Mouse (Mus musculus) heart, adult 11 months (tissue): ENCODE results near the gene Osbpl10.
A peak's percentile ranks its signal among the peaks of the same experiment; 100 is the strongest.
"Not testable (repeated sequence)": the region's sequence is repeated elsewhere in the genome, so short reads cannot be mapped to it uniquely, and the experiment has no call there.

ENCODE experiments used
- DNase-seq: peaks from one replicate; pipeline ENCODE4 v3.0.0; 2022

Gene Osbpl10

DNA sequence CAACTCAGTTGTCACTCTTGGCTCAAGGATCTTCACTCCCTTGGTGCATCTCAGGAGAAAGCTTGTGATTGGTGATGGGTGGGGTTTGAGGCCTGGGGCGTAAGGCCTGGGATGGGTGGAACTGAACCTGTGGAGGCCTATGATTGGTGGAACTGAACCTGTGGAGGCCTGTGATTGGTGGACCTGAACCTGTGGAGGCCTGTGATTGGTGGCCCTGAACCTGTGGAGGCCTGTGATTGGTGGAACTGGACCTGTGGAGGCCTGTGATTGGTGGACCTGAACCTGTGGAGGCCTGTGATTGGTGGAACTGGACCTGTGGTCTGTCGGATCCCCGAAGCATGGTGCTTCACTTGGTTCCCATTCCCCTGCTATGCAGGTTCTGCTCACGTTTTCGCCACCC is 7.4 kb downstream of the Osbpl10 start:
- DNase-seq, result no peak

DNA sequence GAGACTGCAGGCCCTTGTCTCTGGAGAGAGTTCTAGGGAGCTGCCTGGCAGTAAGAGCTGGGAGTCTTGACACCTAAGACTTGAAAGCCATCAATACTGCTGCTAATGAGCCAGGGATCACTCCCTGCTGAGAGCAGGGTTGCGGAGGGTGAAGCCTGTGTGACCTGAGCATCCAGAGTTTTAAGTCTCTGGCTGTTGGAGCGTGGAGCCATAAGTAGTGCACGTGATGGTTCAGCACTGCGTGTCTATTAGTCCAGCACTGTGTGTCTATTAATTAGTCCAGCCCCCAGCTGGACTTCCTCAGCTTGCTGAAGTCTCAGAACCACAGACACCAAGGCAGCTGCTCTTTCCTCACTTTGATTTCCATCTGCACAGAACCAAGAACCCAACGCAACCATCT is 8.0 kb downstream of the Osbpl10 start:
- no peak for DNase-seq

DNA sequence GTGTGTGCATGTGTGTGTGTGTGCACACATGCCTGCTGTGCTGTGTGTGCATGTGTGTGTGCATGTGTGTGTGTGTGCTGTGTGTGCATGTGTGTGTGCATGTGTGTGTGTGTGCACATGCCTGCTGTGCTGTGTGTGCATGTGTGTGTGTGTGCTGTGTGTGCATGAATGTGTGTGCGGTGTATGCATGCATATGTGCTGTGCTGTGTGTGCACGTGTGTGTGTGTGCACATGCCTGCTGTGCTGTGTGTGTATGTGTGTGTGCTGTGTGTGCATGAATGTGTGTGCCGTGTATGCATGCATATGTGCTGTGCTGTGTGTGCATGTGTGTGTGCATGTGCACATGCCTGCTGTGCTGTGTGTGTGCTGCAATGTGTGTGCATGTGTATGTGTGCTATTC is 9.7 kb downstream of the Osbpl10 start:
- DNase-seq, result no peak

DNA sequence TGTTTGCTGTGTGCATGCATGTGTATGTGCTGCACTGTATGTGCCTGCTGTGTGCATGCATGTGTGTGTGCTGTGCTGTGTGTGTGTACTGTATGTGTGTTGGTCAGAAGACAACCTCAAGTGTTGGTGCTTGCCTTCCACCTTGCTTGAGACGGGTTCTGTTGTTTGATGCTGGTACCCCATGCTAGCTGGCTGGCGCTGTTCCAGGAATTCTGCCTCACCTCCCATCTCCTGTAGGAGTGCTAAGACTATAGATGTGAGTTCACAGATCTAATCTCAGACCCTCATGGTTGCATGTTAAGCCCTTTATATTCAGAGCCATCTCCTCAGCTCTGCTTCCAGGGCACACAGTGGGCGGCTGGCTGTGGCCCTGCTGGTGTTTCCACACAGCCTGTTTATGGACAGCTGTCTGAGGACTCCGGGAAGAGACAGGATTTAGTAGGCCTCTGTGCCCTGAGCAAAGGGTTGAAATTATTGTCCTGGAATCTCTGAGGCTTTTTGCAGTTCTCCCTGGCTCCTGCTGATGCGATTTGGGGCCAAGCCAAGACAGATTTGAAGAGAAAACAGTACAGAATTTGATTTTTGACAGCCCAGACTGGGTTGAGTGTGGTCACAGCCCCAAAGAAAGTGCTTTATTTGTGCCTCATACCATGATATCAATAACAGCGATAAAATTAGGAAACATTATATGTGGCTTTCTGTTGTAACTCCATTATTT is 10.4 kb downstream of the Osbpl10 start:
- DNase-seq, result no peak

DNA sequence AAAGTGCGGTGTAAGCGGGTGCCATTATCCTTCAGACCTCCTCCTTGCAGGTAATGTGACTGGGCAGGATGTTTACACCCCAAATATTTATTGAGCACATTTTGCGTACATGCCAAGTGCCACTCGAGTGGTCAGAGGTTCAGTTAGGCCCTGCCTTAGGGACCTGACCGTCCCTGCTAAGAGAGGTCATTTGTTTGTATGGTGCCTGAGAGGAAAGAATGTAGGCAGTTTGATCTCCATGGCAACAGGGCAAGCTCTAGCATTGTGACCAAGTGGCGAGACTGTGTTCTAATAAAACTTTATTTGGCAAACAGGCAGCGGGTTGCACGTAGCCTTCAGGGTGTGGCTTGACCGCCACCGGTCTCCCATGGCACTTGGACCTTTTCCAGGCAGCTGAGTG is 12.1 kb downstream of the Osbpl10 start:
- DNase-seq, result no peak

DNA sequence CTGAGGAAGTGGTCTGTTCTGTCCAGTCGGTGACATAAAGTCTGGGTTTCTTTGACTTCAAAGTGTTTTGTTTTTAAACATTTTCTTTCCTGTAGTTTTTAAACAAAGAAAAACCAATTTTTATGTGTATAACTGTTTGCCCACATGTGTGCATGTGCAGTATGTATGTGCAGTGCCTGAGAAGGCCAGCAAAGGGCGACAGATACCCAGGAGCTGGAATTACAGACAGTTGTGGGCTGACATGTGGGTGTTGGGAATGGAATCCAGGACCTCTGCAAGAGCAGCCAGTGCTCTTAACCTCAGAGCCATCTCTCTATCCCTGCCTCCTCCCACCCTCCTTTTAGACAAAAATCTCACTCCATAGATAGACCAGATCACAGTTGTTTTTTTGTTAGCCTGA is 14.2 kb downstream of the Osbpl10 start:
- no peak for DNase-seq

DNA sequence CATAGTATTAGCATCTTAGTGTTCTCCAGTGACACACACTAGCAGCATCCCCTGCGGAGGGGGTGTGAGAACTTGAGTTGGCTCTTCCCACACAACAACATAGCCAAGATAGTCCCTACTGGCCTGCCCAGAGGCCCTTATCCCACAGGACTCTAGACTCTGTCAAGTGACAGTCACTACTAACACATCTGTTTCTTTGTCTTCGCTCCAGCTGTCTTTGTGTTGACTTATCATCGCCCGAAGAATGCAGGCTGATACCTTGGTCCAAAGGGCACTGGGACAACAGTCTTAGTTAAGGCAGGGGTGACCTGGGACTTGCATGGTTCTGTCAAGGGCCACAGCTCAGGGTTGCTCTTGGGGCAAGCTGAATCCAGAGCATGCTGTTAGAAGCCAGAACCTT is 16.9 kb downstream of the Osbpl10 start:
- DNase-seq, result no peak

DNA sequence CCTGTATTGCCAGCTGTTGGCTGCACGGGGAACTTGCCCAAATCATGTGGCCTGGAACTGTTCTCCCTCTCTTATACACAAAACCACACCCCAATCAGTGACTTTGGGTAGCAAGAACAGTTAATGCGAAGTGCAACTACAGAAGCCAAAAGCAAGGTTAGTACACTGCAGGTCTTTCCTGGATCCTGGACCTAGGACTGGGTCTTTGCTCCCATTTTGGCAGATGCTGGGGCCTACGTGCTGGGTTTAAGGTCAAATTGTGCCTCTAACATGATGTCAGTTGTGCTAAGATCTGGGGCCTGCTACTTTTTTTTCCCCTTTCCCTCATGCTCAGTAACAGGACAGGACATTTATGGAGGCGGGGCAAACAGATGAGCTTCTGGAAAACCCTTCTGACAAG is 17.3 kb downstream of the Osbpl10 start:
- DNase-seq, result no peak

DNA sequence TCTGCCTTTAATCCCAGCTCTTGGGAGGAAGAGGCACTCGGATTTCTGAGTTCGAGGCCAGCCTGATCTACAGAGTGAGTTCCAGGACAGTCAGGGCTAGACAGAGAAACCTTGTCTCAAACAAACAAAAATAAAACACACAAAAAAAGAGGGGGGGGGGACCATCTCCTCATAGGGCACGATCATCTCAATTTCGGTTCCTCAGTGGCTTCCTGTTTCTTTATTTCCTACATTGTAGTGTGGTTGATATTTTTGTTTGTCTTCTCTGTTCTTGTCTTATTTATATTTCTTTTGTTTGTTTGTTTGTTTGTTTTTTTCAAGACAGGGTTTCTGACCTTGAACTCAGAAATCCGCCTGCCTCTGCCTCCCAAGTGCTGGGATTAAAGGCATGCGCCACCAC is 18.1 kb downstream of the Osbpl10 start:
- no peak for DNase-seq

DNA sequence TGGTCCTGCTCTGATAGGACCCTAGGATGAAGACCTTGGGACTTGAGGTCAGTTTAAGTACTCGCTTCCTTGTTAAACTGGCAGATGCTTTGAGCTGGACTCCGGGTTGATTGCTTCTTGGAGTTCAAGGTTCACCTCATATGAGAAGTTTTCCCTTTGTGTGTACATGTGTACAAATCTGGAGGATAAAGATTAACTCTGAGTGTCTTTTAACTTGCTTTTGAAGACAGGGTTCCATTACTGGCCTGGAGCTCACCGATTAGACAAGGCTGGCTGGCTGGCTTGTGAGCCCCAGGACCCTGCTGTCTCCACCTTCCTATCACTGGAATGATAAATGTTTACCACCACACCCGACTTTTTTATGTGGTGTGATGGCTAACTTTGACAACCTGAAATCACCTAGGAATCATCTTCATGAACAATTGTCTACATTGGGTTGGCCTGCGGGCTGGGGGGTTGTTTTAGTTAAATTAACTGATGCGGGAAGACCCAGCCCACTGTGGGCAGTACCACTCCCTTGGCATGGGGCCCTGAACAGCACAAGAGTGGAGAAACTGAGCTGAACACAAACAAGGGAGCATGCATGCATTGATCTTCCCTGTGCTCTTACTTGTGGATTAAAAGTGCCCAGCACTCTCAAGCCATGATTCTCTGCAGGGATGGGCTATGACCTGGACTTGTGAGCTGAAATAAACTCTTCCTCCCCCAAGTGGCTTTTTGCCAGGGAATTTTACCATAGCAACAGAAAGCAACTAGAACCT is 20.8 kb downstream of the Osbpl10 start:
- no peak for DNase-seq

DNA sequence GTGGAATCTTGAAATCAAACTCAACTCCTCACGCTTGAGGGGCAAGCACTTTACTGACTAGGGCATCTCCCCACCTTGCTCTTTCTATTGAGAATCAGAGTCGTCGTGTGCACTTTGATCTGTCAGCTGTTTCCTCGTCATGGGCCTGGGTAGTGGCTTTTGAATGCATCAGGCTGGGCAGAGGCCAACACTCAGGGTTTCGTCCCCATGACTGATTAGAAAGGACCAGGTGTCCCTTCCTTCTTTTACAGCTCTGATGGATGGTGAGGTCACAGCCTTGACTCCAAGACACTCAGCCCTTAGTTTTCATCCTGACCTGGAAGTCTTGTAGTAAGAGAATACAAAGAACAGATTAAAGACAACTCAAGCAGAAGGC is 21.4 kb downstream of the Osbpl10 start:
- no peak for DNase-seq

DNA sequence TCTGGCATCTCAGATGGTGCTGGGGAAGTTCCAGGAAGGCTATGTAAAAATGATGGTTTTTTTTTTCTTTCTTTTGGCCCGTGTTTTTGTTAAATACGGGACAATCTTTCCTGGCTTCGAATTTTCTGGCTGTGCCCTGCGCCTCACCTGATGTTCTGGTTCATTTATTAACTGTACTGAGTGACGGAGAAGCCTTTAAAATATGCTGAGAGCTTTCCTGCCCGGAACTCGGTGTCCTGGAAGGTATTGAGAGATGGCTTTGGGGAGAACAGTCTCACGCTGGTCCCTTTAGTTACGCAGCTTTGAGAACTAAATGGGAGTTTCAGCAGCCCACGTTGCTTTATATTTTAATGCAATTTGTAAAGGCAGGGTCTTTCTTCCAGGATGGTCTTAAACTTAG is 27.1 kb downstream of the Osbpl10 start:
- no peak for DNase-seq

DNA sequence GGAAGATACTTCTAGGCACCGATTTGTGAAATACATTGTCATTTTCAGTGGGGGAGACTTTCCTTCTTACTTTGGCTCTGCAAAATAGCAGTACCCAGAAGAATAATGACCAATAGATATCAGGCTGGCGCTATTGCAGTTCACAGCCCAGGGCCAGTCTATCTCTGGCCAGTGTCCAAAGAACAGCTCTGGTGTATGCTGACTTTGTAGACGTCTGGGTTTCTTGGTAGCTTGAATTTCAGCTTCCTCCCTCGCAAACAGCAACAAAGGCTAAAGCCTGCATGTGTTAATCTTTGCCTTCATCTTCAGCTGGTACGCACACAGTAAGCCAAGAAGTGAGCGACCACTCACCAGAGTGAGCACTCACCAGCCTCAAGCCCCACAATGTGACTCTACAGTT is 29.4 kb downstream of the Osbpl10 start:
- DNase-seq, result no peak

DNA sequence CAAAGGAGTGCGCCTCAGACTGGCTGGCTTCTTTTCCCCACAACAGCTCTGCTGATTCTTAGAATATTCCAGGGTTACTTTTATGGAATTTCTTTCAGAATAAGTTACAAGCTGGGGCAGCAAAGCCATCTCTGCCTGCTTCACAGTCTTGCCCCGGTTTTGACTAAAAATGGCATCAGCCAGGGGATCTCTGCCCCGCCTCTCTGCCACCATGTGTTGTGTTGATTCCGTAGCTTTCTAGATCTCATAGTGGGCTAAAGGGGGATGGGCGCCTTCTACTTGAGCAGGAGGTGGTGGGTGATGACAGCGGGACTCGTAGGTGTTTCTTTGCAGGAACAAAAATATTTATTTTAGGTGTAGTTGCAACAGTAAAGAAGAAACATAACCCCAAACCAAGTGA is 29.8 kb downstream of the Osbpl10 start:
- DNase-seq, result no peak

DNA sequence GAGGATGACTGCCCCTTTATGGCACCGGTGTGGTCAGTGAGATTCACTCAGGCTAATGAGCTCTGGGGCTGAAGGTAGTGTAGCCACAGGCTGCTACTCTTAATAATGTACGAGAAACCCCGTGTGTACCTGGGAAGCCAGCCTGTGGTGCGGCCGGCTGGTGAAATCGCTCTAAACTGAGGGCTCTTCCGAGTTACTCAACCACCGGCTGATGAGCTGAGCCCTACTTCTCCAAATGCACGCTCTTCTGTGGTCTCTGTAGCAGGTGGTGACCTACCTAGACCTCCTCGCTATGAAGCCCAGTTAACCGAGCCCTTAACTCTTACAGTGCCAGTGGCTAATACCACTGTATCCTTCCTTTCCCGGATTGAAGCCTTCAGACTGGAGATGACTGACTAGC is 34.0 kb downstream of the Osbpl10 start:
- DNase-seq, result no peak

DNA sequence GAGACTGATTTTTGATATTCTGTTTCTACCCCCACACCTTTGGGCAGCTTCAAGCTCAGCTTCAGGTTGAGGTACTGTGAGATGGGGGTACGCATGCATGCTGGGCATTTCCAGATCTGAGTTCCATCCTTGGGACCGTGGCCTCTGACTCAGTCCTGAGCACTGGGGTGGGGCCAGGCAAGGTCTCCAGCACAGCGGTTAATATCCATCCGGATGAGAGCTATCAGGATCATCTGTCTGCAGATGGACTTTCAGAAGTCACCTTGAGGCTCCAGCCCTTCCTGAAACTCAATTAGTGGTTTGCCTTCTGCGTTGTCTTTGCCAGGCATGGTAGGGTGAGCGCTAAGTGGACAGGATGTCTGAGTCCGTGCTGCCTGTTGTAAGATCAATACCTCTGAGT is 41.8 kb downstream of the Osbpl10 start:
- no peak for DNase-seq

DNA sequence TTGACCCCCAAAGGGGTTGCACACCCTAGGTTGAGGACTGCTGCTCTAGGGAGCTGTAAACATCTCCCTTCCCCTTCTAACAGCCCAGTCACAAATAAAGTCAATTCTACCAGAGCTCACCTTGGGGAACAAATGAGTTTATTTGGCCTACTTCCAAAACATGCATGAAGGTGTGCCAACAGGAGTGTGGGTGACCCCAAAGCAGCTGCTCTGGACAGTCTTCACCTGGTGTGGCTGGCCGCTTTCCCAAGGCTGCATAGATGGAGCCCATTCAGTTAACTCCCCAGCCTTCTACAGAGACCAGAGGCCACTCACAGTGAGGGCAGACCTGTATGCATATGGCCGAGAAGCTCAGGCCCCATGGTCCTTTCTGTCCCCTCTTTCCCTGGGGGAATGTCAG is 43.0 kb downstream of the Osbpl10 start:
- DNase-seq, result no peak

DNA sequence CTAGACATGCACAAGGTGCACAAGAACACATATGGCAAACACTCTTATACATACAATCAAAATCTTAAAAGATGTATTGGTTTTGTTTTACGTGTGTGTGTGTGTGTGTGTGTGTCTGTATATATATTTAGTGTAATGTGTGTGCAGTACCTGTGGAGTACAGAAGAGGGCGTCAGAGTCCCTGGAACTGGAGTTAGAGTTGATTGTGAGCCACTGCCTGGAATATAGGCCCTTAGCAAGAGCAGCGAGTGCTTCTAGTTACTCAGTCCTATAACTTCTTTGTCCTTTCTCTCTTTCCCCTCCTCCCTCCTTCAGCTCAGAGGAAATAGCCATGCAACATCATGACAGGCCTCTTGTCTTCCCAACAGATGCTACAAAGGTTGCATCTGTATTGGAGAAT is 44.8 kb downstream of the Osbpl10 start:
- DNase-seq, result no peak

DNA sequence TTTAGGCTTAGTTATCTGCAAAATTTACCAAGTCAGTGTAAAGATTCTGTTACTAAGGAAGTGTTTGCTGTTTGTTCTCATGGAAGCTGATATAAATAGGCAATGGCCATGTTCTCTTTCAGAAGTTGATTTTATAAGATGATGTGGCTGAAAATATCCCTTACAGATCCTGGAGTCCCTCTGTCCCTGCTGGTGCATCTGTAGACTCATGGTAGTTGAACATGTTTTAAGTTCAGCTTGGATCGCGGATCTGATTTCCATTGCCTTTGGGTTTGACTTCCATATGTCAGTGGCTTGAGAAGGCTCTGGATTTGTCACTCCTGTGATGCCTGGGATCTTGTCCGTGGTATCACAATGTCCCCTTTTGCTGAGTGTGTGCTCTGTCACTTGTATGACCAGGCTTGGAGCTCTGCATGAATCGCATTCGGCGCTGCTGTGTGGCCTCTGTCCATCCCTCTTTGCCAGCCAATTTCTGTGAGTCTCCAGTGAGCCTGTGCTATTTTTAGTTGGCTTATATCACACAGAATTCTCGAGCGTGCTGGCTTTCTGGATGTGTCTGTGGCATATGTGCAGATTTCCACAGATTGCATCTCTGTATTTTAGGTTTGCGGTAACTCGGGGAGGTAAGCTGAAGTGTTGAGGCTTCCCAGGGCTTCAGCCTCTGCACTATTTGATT is 45.5 kb downstream of the Osbpl10 start:
- DNase-seq, result peak; percentile 90

DNA sequence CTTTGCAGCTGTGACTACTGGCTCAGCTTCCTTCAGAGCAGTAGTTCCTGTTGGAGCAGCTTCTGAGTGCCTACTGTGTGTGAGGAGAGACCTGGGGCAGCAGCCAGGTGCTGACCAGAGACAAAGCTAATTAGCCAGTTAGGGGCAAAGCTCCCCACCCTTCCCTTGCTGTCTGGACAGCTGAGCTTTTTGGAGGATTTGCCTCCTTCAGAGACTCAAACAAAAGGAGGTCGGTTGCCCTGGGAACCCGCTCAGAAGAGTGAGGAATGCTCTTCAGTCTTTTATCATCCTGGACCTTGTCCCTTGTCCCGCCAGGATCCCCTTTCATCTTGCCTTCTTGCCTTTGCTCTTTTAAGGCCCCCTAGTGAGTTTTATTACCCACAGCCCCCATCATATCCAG is 50.9 kb downstream of the Osbpl10 start:
- DNase-seq, result no peak

DNA sequence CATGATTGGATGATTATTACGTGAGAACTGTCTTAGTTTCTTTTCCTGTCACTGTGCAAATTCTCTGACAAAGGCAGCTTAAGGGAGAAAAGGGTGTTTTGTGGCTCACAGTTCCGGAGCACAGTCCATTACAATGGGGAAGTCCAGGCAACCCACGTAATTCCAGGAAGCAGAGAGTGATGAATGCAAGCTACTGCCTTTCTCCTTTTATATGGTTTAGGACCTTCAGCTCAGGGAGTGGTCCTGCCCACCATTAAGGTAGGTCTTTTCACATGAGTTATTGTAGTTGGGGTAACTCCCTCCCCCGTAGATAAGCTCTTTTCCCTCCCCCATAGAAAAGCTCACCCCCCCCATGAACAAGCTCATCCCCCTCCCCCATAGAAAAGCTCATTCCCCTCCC is 52.2 kb downstream of the Osbpl10 start:
- DNase-seq, result no peak

DNA sequence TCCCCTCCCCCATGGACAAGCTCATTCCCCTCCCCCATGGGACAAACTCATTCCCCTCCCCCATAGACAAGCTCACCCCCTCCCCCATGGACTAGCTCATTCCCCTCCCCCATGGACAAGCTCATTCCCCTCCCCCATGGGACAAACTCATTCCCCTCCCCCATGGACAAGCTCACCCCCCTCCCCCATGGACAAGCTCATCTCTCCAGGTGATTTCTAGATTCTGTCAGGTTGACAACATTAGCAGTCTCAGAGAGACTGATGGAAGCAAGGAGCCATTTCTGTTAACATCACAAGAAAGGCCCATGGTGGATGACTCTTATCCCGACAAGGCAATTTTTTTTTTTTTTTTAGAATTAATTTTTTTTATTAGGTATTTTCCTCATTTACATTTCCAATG is 52.7 kb downstream of the Osbpl10 start:
- not testable (repeated sequence) for DNase-seq

DNA sequence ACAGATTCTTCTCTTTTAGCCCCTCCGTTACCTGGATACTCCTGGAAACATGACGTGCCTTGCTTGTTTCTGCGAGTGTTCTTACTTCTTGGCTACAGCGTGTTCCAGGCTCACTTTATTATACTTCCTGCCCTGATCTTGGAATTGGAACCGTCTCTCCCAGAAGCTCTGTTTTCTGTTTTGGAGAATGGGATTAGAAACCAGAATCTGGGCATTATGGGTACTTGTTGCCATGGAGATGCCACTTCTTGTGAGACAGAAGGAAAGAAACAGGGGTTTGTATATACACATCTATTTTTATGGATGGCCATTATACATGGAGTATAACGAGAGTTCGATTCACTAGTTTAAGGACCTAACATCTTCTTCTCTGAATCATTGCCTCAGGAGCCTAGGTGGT is 54.4 kb downstream of the Osbpl10 start:
- DNase-seq, result no peak

DNA sequence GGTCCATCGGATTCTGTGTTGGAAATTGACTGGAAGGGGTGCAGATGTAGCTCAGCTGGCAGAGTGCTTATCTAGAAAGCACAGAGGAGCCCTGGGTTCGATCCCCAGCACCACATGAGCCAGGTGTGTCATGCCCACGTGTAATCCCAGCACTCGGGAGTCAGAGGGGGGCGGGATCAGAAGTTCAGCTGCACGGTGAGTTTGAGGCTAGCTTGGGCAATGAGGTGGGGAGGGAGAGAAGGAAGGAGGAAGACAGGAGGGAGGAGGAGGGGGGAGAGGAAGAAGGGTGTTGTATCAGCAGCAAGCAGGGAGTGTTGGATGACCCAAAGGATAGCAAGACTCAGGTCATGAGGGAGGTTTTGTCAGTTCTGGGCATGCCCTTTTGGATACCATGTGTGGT is 55.9 kb downstream of the Osbpl10 start:
- no peak for DNase-seq
